Mouse (Mus musculus) heart, adult 18-20 months (tissue): ENCODE results near the gene Gm10477. TPM values are rescaled to one million over a fixed set of nuclear protein-coding genes. Genes with fewer than 3 reads are reported as not detected.
"Not testable (repeated sequence)": the region's sequence is repeated elsewhere in the genome, so short reads cannot be mapped to it uniquely, and the experiment has no call there.

ENCODE experiments used
- DNase-seq, 2 experiments: peaks; one replicate each; pipeline ENCODE4 v3.0.0; 2021 to 2022; ENCODE audit warnings: mixed read lengths in 1 of 2
- long read RNA-seq, 2 experiments: library from polyadenylated mRNA; stranded (forward); transcript quantifications; one replicate each; pipeline ENCODE4 v2.0.0; 2021
- total RNA-seq, 2 experiments: library from RNA; stranded (reverse); gene quantifications; 2 replicates each; pipeline ENCODE4 v1.2.3; 2021

The Gm10477 gene
- not detected for total RNA-seq
- long read RNA-seq, experiment 1: 0 reads
- long read RNA-seq, experiment 2: 0 reads

GRCm38 (mm10) chrX:56524442-56524841 is at the start of gene Gm10477:
Gm10477 (plus strand) TSS chrX:56524742.
- DNase-seq: not testable (repeated sequence)

- no peak for DNase-seq
These were observed 47.0 kb upstream of the Gm10477 start for GRCm38 (mm10) chrX:56477553-56477952.

GRCm38 (mm10) chrX:56481906-56482305 is 42.6 kb upstream of the Gm10477 start:
- peak in 1 of 2 experiments; percentile 23 for DNase-seq

- peak; percentile 54 to 89 for DNase-seq
These were observed 34.8 kb upstream of the Gm10477 start for GRCm38 (mm10) chrX:56489758-56490157.

- DNase-seq: no peak
These were observed 27.3 kb upstream of the Gm10477 start for GRCm38 (mm10) chrX:56497241-56497640.

GRCm38 (mm10) chrX:56531266-56531665 is 6.7 kb downstream of the Gm10477 start:
- DNase-seq: peak; percentile 30 to 82

- peak in 1 of 2 experiments; percentile 3 for DNase-seq
These were observed 12.6 kb downstream of the Gm10477 start for GRCm38 (mm10) chrX:56537162-56537561.

- no peak for DNase-seq
These were observed 25.0 kb downstream of the Gm10477 start, which contains the start of gene Gm648 for GRCm38 (mm10) chrX:56549506-56549905. Gm648 (minus strand) TSS chrX:56549606.

- no peak for DNase-seq
These were observed 29.0 kb downstream of the Gm10477 start for GRCm38 (mm10) chrX:56553584-56553983.

GRCm38 (mm10) chrX:56572465-56572864 is 47.9 kb downstream of the Gm10477 start:
- DNase-seq: peak in 1 of 2 experiments; percentile 18

Other genes starting within 250 kb of the Gm10477 start
- gene Zfp449, start 178.3 kb upstream of the Gm10477 start, total RNA-seq: 1 to 10 TPM; 5.3 to 6.1 TPM
- gene Smim10l2a, start 150.2 kb upstream of the Gm10477 start, total RNA-seq: under 1 TPM; 0.26 to 0.45 TPM
- not detected for gene Gm2174, start 76.8 kb upstream of the Gm10477 start, total RNA-seq
- 1 to 10 TPM; 3.0 to 5.2 TPM for gene Ints6l, start 69.9 kb upstream of the Gm10477 start, total RNA-seq
- gene Gm648, start 24.9 kb downstream of the Gm10477 start, total RNA-seq: not detected
- gene Mmgt1, start 73.3 kb downstream of the Gm10477 start, total RNA-seq: 10 to 100 TPM; 31.8 to 32.2 TPM
- 10 to 100 TPM; 23.5 to 26.9 TPM for gene Slc9a6, start 85.0 kb downstream of the Gm10477 start, total RNA-seq
- gene Fhl1, start 207.0 kb downstream of the Gm10477 start, total RNA-seq: 100 to 1,000 TPM; 118 to 138 TPM